Mouse (Mus musculus): ENCODE results near the gene Pla2g7. TPM values are rescaled to one million over a fixed set of nuclear protein-coding genes. Genes with fewer than 3 reads are reported as not detected.

Pla2g7 gene
- polyA plus RNA-seq, 1 experiment from 2014 or later = 12.5 TPM

GRCm38 (mm10) chr17:43551122-43551630 is 16.7 kb upstream of the Pla2g7 start:
- Histone ChIP-seq H3K27ac (replicated peaks) (no peak overlapping the region), H3K4me2 (no peak overlapping the region), H3K4me3 (no peak overlapping the region), H3K4me1 (peaks cover 27% of the 10 kb centered on the region), H3K27me3 (replicated peaks) (no peaks in the 10 kb centered on the region), H3K9me3 (no peaks in the 10 kb centered on the region), H3K36me3 (no peaks in the 10 kb centered on the region), H3K9ac (no peak overlapping the region)
- ATAC-seq (ENCODE audit: extremely low read depth, insufficient number of reproducible peaks, low FRiP score, low TSS enrichment) = no peak
- 33% methylated on average over 3 of the region's 3 CpGs for WGBS

GRCm38 (mm10) chr17:43554516-43555403 is 13.1 kb upstream of the Pla2g7 start:
- Histone ChIP-seq H3K4me1 (peaks cover 35% of the 10 kb centered on the region), H3K9me3 (no peaks in the 10 kb centered on the region), H3K4me2 (peak overlapping the region; percentile 30; the same call in 1 of the 2 replicates), H3K9ac (no peak overlapping the region), H3K27me3 (replicated peaks) (no peaks in the 10 kb centered on the region), H3K27ac (replicated peaks) (no peak overlapping the region), H3K4me3 (no peak overlapping the region), H3K36me3 (no peaks in the 10 kb centered on the region)
- 27% methylated on average over 12 of the region's 12 CpGs for WGBS
- ATAC-seq (ENCODE audit: extremely low read depth, insufficient number of reproducible peaks, low FRiP score, low TSS enrichment) = no peak

GRCm38 (mm10) chr17:43557104-43557503 is 10.8 kb upstream of the Pla2g7 start:
- Histone ChIP-seq H3K4me2 (no peak overlapping the region), H3K27ac (replicated peaks) (no peak overlapping the region)
- WGBS = 81% methylated on average over 4 of the region's 4 CpGs

GRCm38 (mm10) chr17:43557541-43558090 is 10.3 kb upstream of the Pla2g7 start:
- H3K27ac ChIP-seq (replicated peaks) = no peak overlapping the region

More at GRCm38 (mm10) chr17:43557104-43557503, 10.8 kb upstream of the Pla2g7 start:
- Histone ChIP-seq H3K9ac (no peak overlapping the region), H3K4me1 (peaks cover 27% of the 10 kb centered on the region), H3K9me3 (0 out of 2 replicates have a peak, but pooled peaks cover under 1% of the 10 kb centered on the region), H3K4me3 (no peak overlapping the region), H3K27me3 (replicated peaks) (no peaks in the 10 kb centered on the region), H3K36me3 (no peaks in the 10 kb centered on the region)
- ATAC-seq (ENCODE audit: extremely low read depth, insufficient number of reproducible peaks, low FRiP score, low TSS enrichment) = no peak

GRCm38 (mm10) chr17:43558678-43559077 is 9.2 kb upstream of the Pla2g7 start:
- Histone ChIP-seq H3K9ac (no peak overlapping the region), H3K36me3 (no peaks in the 10 kb centered on the region), H3K9me3 (peaks cover 9% of the 10 kb centered on the region; the same call in 1 of the 2 replicates), H3K4me2 (no peak overlapping the region), H3K4me1 (peaks cover 27% of the 10 kb centered on the region), H3K4me3 (no peak overlapping the region), H3K27me3 (replicated peaks) (no peaks in the 10 kb centered on the region), H3K27ac (replicated peaks) (no peak overlapping the region)
- no peak for ATAC-seq (ENCODE audit: extremely low read depth, insufficient number of reproducible peaks, low FRiP score, low TSS enrichment)
- WGBS = 80% methylated on average over 3 of the region's 3 CpGs

More at GRCm38 (mm10) chr17:43557541-43558090, 10.3 kb upstream of the Pla2g7 start:
- Histone ChIP-seq H3K4me2 (no peak overlapping the region), H3K9me3 (peaks cover 5% of the 10 kb centered on the region; the same call in 1 of the 2 replicates), H3K36me3 (no peaks in the 10 kb centered on the region), H3K9ac (no peak overlapping the region), H3K4me3 (no peak overlapping the region), H3K27me3 (replicated peaks) (no peaks in the 10 kb centered on the region), H3K4me1 (peaks cover 27% of the 10 kb centered on the region)
- WGBS = 49% methylated on average over 6 of the region's 6 CpGs
- no peak for ATAC-seq (ENCODE audit: extremely low read depth, insufficient number of reproducible peaks, low FRiP score, low TSS enrichment)

GRCm38 (mm10) chr17:43563192-43563987 is 4.5 kb upstream of the Pla2g7 start:
- H3K36me3 ChIP-seq = no peaks in the 10 kb centered on the region
- H3K4me1 ChIP-seq = no peaks in the 10 kb centered on the region
- H3K9ac ChIP-seq = no peak overlapping the region
- 83% methylated on average over 7 of the region's 7 CpGs for WGBS
- H3K27ac ChIP-seq (replicated peaks) = no peak overlapping the region
- H3K9me3 ChIP-seq = peaks cover 9% of the 10 kb centered on the region; the same call in 1 of the 2 replicates
- no peak for ATAC-seq (ENCODE audit: extremely low read depth, insufficient number of reproducible peaks, low FRiP score, low TSS enrichment)
- H3K4me3 ChIP-seq = no peak overlapping the region
- H3K27me3 ChIP-seq (replicated peaks) = no peaks in the 10 kb centered on the region
- H3K4me2 ChIP-seq = no peak overlapping the region

GRCm38 (mm10) chr17:43567593-43567991 is 306 bp upstream of the Pla2g7 start:
- H3K27ac ChIP-seq (replicated peaks) = no peak overlapping the region
- WGBS = 14% methylated on average over 12 of the region's 12 CpGs
- H3K9ac ChIP-seq = peak overlapping the region; percentile 74
- no peak for ATAC-seq (ENCODE audit: extremely low read depth, insufficient number of reproducible peaks, low FRiP score, low TSS enrichment)
- H3K36me3 ChIP-seq = no peaks in the 10 kb centered on the region
- no peaks in the 10 kb centered on the region for H3K27me3 ChIP-seq (replicated peaks)
- H3K9me3 ChIP-seq = peaks cover 4% of the 10 kb centered on the region; the same call in 1 of the 2 replicates
- peak overlapping the region; percentile 62 for H3K4me3 ChIP-seq
- H3K4me1 ChIP-seq = 0 out of 2 replicates have a peak, but pooled peaks cover 5% of the 10 kb centered on the region
- peak overlapping the region; percentile 96 for H3K4me2 ChIP-seq

GRCm38 (mm10) chr17:43569287-43569686 is 1.4 kb downstream of the Pla2g7 start:
- no peaks in the 10 kb centered on the region for H3K27me3 ChIP-seq (replicated peaks)
- H3K4me2 ChIP-seq = no peak overlapping the region
- no peak overlapping the region for H3K4me3 ChIP-seq
- H3K4me1 ChIP-seq = 0 out of 2 replicates have a peak, but pooled peaks cover 5% of the 10 kb centered on the region
- no peak overlapping the region for H3K9ac ChIP-seq
- no peak for ATAC-seq (ENCODE audit: extremely low read depth, insufficient number of reproducible peaks, low FRiP score, low TSS enrichment)
- no peaks in the 10 kb centered on the region for H3K36me3 ChIP-seq
- H3K27ac ChIP-seq (replicated peaks) = no peak overlapping the region
- H3K9me3 ChIP-seq = no peaks in the 10 kb centered on the region
- WGBS = 48% methylated on average over 7 of the region's 7 CpGs

- Histone ChIP-seq H3K36me3 (no peaks in the 10 kb centered on the region), H3K9ac (no peak overlapping the region), H3K27ac (replicated peaks) (no peak overlapping the region), H3K9me3 (no peaks in the 10 kb centered on the region), H3K4me1 (0 out of 2 replicates have a peak, but pooled peaks cover 3% of the 10 kb centered on the region), H3K27me3 (replicated peaks) (no peaks in the 10 kb centered on the region), H3K4me3 (no peak overlapping the region), H3K4me2 (no peak overlapping the region)
- WGBS = 44% methylated on average over 3 of the region's 3 CpGs
- no peak for ATAC-seq (ENCODE audit: extremely low read depth, insufficient number of reproducible peaks, low FRiP score, low TSS enrichment)
Measured at GRCm38 (mm10) chr17:43573624-43574073, 5.8 kb downstream of the Pla2g7 start.

GRCm38 (mm10) chr17:43580456-43580855 is 12.6 kb downstream of the Pla2g7 start:
- WGBS = 24% methylated on average over 3 of the region's 3 CpGs
- H3K4me1 ChIP-seq = peaks cover 20% of the 10 kb centered on the region
- no peaks in the 10 kb centered on the region for H3K27me3 ChIP-seq (replicated peaks)
- H3K4me2 ChIP-seq = peak overlapping the region; percentile 57
- peak overlapping the region; percentile 74 for H3K27ac ChIP-seq (replicated peaks)
- no peak for ATAC-seq (ENCODE audit: extremely low read depth, insufficient number of reproducible peaks, low FRiP score, low TSS enrichment)
- H3K36me3 ChIP-seq = no peaks in the 10 kb centered on the region
- H3K9me3 ChIP-seq = no peaks in the 10 kb centered on the region
- H3K4me3 ChIP-seq = peak overlapping the region; percentile 24
- H3K9ac ChIP-seq = peak overlapping the region; percentile 52

Measured in heart, embryonic 13.5 days (tissue).